Mouse (Mus musculus) megakaryocyte progenitor cell, adult 5-6 weeks (primary cell): ENCODE measurements around the gene Rhoj. TPM values are rescaled to one million over a fixed set of nuclear protein-coding genes. Genes with fewer than 3 reads are reported as not detected.
A peak's percentile ranks its signal among the peaks of the same experiment; 100 is the strongest.
"Not testable (repeated sequence)": the region's sequence is repeated elsewhere in the genome, so short reads cannot be mapped to it uniquely, and the experiment has no call there.

ENCODE experiments used
- ATAC-seq: replicated peaks from 2 replicates; pipeline ENCODE4 v1.8.0; 2016; ENCODE audit warnings: mild to moderate bottlenecking, moderate TSS enrichment, inconsistent platforms; ENCODE audit not compliant: poor library complexity
- total RNA-seq, 2 experiments: library from RNA; stranded (forward) in 1 of 2; stranded (reverse) in 1 of 2; fragments of 157-497, 149-512 nt in 1 of 2; fragments of 200-1000 nt in 1 of 2; gene quantifications; 2 replicates each; pipeline versions ENCODE4 v1.2.3 to v1.2.4; 2015 to 2017

Gene Rhoj
- total RNA-seq, 2 experiments from 2014 or later = 2.0 to 2.6 TPM

GRCm38 (mm10) chr12:75389308-75390135, 81.4 kb downstream of the Rhoj start:
- peak; percentile 82 for ATAC-seq

GRCm38 (mm10) chr12:75391526-75391925, 83.4 kb downstream of the Rhoj start:
- no peak for ATAC-seq

GRCm38 (mm10) chr12:75394011-75394773, 86.1 kb downstream of the Rhoj start:
- no peak for ATAC-seq

- ATAC-seq = no peak
Observed at GRCm38 (mm10) chr12:75396616-75397015, 88.5 kb downstream of the Rhoj start.

- ATAC-seq = no peak
Observed at GRCm38 (mm10) chr12:75397077-75397476, 89.0 kb downstream of the Rhoj start.

- ATAC-seq = peak; percentile 84
Observed at GRCm38 (mm10) chr12:75412964-75413363, 104.8 kb downstream of the Rhoj start.

GRCm38 (mm10) chr12:75414991-75415390, 106.9 kb downstream of the Rhoj start:
- peak; percentile 64 for ATAC-seq

GRCm38 (mm10) chr12:75416681-75417080, 108.6 kb downstream of the Rhoj start, which contains the start of gene Gphb5:
TSS of gene Gphb5 (minus strand) at chr12:75416781.
- ATAC-seq = no peak

GRCm38 (mm10) chr12:75424359-75424758, 116.2 kb downstream of the Rhoj start:
- no peak for ATAC-seq

- ATAC-seq = no peak
Observed at GRCm38 (mm10) chr12:75424817-75425216, 116.7 kb downstream of the Rhoj start.

- ATAC-seq = no peak
Observed at GRCm38 (mm10) chr12:75425882-75426281, 117.8 kb downstream of the Rhoj start.

GRCm38 (mm10) chr12:75428719-75429118, 120.6 kb downstream of the Rhoj start:
- no peak for ATAC-seq

GRCm38 (mm10) chr12:75429685-75430396, 121.7 kb downstream of the Rhoj start:
- ATAC-seq = peak; percentile 57; the same call in 1 of the 2 replicates

- not testable (repeated sequence) for ATAC-seq
Observed at GRCm38 (mm10) chr12:75432400-75432799, 124.3 kb downstream of the Rhoj start.

GRCm38 (mm10) chr12:75446245-75446644, 138.1 kb downstream of the Rhoj start:
- ATAC-seq = peak; percentile 55

GRCm38 (mm10) chr12:75448921-75449320, 140.8 kb downstream of the Rhoj start:
- ATAC-seq = peak; percentile 58

- peak; percentile 51 for ATAC-seq
Observed at GRCm38 (mm10) chr12:75449475-75449966, 141.4 kb downstream of the Rhoj start.

- no peak for ATAC-seq
Observed at GRCm38 (mm10) chr12:75450011-75450410, 141.9 kb downstream of the Rhoj start.

- ATAC-seq = no peak
Observed at GRCm38 (mm10) chr12:75450592-75450991, 142.5 kb downstream of the Rhoj start.
